Mouse (Mus musculus) brain, embryonic 14.5 days (tissue): Measurements from ENCODE around the gene Sapcd1. TPM values are rescaled to one million over a fixed set of nuclear protein-coding genes. Genes with fewer than 3 reads are reported as not detected.
A peak's percentile ranks its signal among the peaks of the same experiment; 100 is the strongest.

Source experiments
- DNase-seq: peaks from one replicate; pipeline ENCODE4 v3.0.0-alpha.2; 2011; ENCODE audit warnings: low read depth
- CTCF ChIP-seq: fragments of 200-500 bp; IDR thresholded peaks from 2 replicates; pipeline ENCODE4 v1.5.1; 2012; ENCODE audit warnings: inconsistent platforms, mild to moderate bottlenecking, moderate library complexity, borderline replicate concordance; ENCODE audit not compliant: insufficient read depth, insufficient read length; ENCODE audit errors: extremely low read depth
- POLR2A ChIP-seq: fragments of 200-500 bp; IDR thresholded peaks from 2 replicates; pipeline ENCODE4 v1.6.1; 2012; ENCODE audit warnings: mild to moderate bottlenecking, inconsistent platforms, borderline replicate concordance; ENCODE audit not compliant: poor library complexity, insufficient read depth, insufficient read length, severe bottlenecking; ENCODE audit errors: extremely low read depth
- polyA plus RNA-seq: library from polyadenylated mRNA; depleted of rRNA; stranded (reverse); fragments of >200 nt; gene quantifications from 2 replicates; pipeline ENCODE4 v1.2.3, GENCODE M21; 2012

Sapcd1 gene
- polyA plus RNA-seq, 1 experiment = 4.0 TPM

DNA sequence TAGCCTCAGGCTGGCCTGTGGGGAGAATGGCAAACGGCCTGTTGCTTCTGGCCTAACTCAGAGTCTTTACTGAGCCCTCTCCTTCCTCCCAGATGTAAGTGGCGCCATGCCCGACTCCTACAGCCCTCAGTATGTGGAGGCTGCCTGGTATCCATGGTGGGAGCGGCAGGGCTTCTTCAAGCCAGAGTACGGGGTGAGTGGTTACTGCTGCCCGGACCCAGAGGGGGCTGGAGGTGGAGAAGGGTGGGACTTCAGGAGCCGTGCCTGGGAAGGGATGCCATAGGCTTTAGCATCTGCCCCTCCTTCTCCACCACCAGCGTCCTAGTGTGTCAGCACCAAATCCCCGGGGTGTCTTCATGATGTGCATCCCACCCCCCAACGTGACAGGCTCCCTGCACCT is 22.7 kb downstream of the Sapcd1 start:
- DNase-seq = no peak
- TF ChIP-seq POLR2A (no peak), CTCF (no peak)

- no peak for DNase-seq
- TF ChIP-seq CTCF = no peak
Observed at GRCm38 (mm10) chr17:35004075-35004717, 23.6 kb downstream of the Sapcd1 start.

GRCm38 (mm10) chr17:35003022-35003838 is 24.6 kb downstream of the Sapcd1 start:
- DNase-seq = no peak
- TF ChIP-seq POLR2A (no peak), CTCF (no peak)

- DNase-seq = peak; percentile 13
- TF ChIP-seq CTCF = no peak
- no peak for TF ChIP-seq POLR2A
Observed at GRCm38 (mm10) chr17:35002153-35002865, 25.5 kb downstream of the Sapcd1 start.

DNA sequence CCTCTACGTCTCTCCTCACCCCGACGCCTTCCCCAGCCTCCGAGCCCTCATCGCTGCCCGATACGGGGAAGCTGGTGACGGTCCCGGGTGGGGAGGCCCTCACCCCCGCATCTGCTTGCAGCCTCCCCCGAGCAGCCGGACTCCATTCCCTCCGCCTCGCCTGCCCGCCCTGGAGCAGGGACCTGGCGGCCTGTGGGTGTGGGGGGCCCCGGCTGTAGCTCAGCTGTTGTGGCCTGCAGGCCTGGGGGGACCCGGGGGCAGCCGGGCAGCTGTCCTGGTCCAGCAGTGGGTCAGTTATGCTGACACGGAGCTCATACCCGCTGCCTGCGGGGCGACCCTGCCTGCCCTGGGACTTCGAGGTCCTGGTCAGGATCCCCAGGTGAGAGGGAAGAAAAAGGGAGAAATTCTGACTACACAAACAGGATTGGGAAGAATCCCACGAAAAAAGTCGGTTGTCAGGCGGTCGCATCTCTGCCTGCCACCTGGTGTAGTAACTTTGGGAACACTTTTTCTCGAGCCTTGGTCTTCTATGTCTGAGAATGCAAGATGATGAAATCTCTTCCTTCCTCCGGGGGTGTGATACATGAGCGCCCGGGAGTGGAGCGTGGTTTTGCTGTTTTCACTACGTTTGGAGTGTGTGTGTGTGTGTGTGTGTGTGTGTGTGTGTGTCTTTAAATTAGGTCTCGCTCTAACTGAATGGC is 26.2 kb downstream of the Sapcd1 start:
- TF ChIP-seq POLR2A = no peak
- no peak for TF ChIP-seq CTCF
- DNase-seq = peak; percentile 53

- TF ChIP-seq CTCF (no peak), POLR2A (peak; percentile 78; the same call in 1 of the 2 replicates)
- peak; percentile 93 for DNase-seq
Observed at GRCm38 (mm10) chr17:35000717-35001451, 26.9 kb downstream of the Sapcd1 start, which contains the start of gene Vars. Vars (plus strand) TSS chr17:35000987.

DNA sequence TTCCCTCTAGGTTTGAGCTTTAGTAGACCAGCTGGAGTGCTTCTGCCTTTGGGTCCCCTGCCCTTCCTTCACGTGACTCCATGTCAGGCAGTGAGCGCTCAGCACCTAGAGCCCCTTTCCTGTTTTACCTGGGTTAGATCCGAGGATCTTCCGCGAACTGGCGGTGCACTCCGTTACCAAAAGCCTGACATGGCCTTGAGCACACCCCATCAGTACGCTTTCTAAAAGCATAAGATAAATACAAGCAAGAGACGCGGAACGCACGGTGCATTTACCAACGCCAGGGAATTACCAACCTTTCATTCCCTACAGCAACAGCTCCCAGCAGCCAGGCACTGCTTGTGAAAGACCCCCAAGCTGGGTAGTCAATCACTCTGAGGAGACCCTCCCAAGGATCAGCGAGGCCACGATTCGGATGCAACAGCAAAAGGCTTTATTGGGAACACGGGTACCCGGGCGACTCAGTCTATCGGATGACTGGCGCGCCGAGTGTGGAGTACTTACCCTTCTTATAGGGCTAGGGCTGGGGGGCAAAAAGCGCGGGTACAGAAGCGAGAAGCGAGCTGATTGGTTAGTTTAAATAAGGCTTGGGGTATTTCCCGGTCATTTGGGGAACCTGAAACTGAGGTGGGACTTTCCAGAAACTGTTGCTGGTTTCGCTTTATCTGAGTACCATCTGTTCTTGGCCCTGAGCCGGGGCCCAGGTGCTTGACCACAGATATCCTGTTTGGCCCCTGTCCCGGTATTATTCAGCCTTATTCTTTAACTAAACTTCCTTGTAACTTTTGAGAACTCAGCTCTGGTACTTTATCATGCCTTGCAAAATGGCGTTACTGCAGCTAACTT is 27.7 kb downstream of the Sapcd1 start:
- peak; percentile 31 for DNase-seq

- DNase-seq = no peak
Observed at GRCm38 (mm10) chr17:34998526-34999430, 29.0 kb downstream of the Sapcd1 start.

GRCm38 (mm10) chr17:34997142-34997483 is 30.7 kb downstream of the Sapcd1 start:
- DNase-seq = no peak
- no peak for TF ChIP-seq CTCF
- no peak for TF ChIP-seq POLR2A

More at GRCm38 (mm10) chr17:34998526-34999430, 29.0 kb downstream of the Sapcd1 start:
- TF ChIP-seq CTCF (no peak), POLR2A (no peak)
